Mouse (Mus musculus) brain, embryonic 14.5 days (tissue): ENCODE data around the gene Cox18. TPM values are rescaled to one million over a fixed set of nuclear protein-coding genes. Genes with fewer than 3 reads are reported as not detected.
A peak's percentile ranks its signal among the peaks of the same experiment; 100 is the strongest.
"Not testable (repeated sequence)": the region's sequence is repeated elsewhere in the genome, so short reads cannot be mapped to it uniquely, and the experiment has no call there.

Experiments used
- DNase-seq: peaks from one replicate; pipeline ENCODE4 v3.0.0-alpha.2; 2011; ENCODE audit warnings: low read depth
- CTCF ChIP-seq: fragments of 200-500 bp; IDR thresholded peaks from 2 replicates; pipeline ENCODE4 v1.5.1; 2012; ENCODE audit warnings: inconsistent platforms, mild to moderate bottlenecking, moderate library complexity, borderline replicate concordance; ENCODE audit not compliant: insufficient read depth, insufficient read length; ENCODE audit errors: extremely low read depth
- POLR2A ChIP-seq: fragments of 200-500 bp; IDR thresholded peaks from 2 replicates; pipeline ENCODE4 v1.6.1; 2012; ENCODE audit warnings: mild to moderate bottlenecking, inconsistent platforms, borderline replicate concordance; ENCODE audit not compliant: poor library complexity, insufficient read depth, insufficient read length, severe bottlenecking; ENCODE audit errors: extremely low read depth
- polyA plus RNA-seq: library from polyadenylated mRNA; depleted of rRNA; stranded (reverse); fragments of >200 nt; gene quantifications from 2 replicates; pipeline ENCODE4 v1.2.3, GENCODE M21; 2012; rRNA removed

Cox18 gene
- 23.9 and 26.4 TPM in 2 replicates for polyA plus RNA-seq

- TF ChIP-seq POLR2A (peak; percentile 55; the same call in 1 of the 2 replicates), CTCF (no peak)
- peak; percentile 99 for DNase-seq
Observed at GRCm38 (mm10) chr5:90223534-90224381, at the start of gene Cox18. Cox18 (minus strand) TSS chr5:90224001.

- DNase-seq = not testable (repeated sequence)
Observed at GRCm38 (mm10) chr5:90262230-90262629, 38.4 kb upstream of the Cox18 start.

- TF ChIP-seq CTCF (no peak), POLR2A (no peak)
- DNase-seq = no peak
Observed at GRCm38 (mm10) chr5:90257023-90257422, 33.2 kb upstream of the Cox18 start.

GRCm38 (mm10) chr5:90247503-90247902 is 23.7 kb upstream of the Cox18 start:
- no peak for TF ChIP-seq POLR2A
- TF ChIP-seq CTCF = no peak
- DNase-seq = no peak

- no peak for TF ChIP-seq CTCF
- no peak for TF ChIP-seq POLR2A
- DNase-seq = no peak
Observed at GRCm38 (mm10) chr5:90246987-90247386, 23.2 kb upstream of the Cox18 start.

- DNase-seq = no peak
- TF ChIP-seq POLR2A (no peak), CTCF (no peak)
Observed at GRCm38 (mm10) chr5:90246567-90246966, 22.8 kb upstream of the Cox18 start.

- TF ChIP-seq CTCF = no peak
- DNase-seq = no peak
Observed at GRCm38 (mm10) chr5:90245416-90245815, 21.6 kb upstream of the Cox18 start.

GRCm38 (mm10) chr5:90235217-90235616 is 11.4 kb upstream of the Cox18 start:
- TF ChIP-seq CTCF (no peak), POLR2A (no peak)
- DNase-seq = no peak

- TF ChIP-seq CTCF = no peak
- no peak for TF ChIP-seq POLR2A
- no peak for DNase-seq
Observed at GRCm38 (mm10) chr5:90233305-90233704, 9.5 kb upstream of the Cox18 start.

- DNase-seq = no peak
- TF ChIP-seq POLR2A = no peak
- TF ChIP-seq CTCF = no peak
Observed at GRCm38 (mm10) chr5:90229760-90230159, 6.0 kb upstream of the Cox18 start.

GRCm38 (mm10) chr5:90226696-90227095 is 2.9 kb upstream of the Cox18 start:
- TF ChIP-seq POLR2A = no peak
- TF ChIP-seq CTCF = no peak
- no peak for DNase-seq

- no peak for DNase-seq
- TF ChIP-seq POLR2A = no peak
- TF ChIP-seq CTCF = no peak
Observed at GRCm38 (mm10) chr5:90224730-90225129, 929 bp upstream of the Cox18 start.
